Mouse (Mus musculus) c-Kit-positive CD71-positive TER-119-positive erythroid progenitor cells, embryonic 14.5 days (primary cell): Measurements from ENCODE around the gene Ccdc154.

Experiments used
- DNase-seq: peaks from one replicate; pipeline ENCODE4 v3.0.0-alpha.2; 2013; ENCODE audit warnings: low spot score

The Ccdc154 gene

DNA sequence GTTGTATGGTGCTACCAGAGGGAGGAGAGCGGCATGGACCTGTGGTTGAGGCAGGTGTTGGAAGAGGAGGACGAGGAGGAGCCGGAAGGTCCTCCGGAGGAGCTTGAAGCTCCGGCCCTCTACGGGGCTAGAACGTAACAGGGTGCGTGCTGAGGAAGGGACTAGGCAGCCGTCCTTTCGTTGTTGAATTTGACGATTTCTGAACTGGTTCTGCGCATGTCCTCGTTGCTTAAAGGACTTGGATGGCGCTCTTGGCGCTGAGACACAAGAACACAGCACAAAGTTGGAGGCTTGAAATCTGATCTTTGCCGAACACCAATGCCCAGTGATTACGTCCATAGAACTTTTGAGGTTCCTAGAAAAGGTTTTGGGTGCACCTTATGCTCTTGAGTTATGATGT is 22.7 kb downstream of the Ccdc154 start:
- no peak for DNase-seq

- no peak for DNase-seq
Measured at GRCm38 (mm10) chr17:25187784-25188149, 25.5 kb downstream of the Ccdc154 start.

DNA sequence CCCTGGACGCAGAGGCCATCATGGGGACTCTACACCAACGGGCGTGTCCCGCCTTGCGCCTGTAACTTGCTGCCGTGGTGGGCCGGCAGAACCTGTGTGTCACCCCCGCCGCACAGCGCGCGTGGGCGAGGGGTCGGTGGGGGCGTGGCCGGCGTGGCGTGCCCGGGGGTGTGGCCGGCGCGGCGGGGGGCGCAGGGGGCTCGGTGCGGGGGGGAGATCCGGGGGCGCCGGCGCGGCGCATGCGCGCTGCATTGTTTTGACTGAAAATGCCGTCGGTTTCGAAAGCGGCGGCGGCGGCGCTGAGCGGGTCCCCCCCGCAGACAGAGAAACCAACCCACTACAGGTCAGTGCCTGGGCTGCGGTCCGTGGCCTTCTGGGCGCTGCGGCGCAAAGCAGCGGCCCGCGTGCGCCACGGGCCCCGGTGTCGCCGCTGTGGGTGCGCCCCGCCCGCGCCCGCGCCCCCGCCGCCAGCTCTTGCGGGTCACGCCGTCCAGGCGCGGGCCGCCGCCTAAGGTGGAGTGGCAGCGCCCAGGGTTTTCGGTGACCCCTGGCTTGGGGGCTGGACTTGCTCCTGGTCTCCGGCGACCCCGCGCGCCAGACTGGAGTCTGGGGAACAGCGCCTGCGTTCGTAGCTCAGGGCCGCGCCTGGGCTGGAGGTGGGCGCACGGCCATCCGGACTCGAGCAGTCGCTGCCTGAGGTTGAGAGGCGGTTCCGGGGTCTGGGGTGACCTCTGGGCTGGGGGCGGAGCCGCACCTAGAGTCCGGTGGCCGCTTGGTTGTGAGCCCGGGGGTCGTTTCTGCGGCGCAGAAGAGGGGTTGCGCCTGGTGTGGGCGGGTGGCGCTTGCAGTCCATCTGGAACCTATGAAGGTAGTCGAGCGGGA is 26.1 kb downstream of the Ccdc154 start, which contains the start of gene Unkl:
Unkl (plus strand) TSS at position 248 of the 882 bp plus-strand sequence.
- DNase-seq: no peak

GRCm38 (mm10) chr17:25189091-25189490 is 26.8 kb downstream of the Ccdc154 start:
- no peak for DNase-seq

DNA sequence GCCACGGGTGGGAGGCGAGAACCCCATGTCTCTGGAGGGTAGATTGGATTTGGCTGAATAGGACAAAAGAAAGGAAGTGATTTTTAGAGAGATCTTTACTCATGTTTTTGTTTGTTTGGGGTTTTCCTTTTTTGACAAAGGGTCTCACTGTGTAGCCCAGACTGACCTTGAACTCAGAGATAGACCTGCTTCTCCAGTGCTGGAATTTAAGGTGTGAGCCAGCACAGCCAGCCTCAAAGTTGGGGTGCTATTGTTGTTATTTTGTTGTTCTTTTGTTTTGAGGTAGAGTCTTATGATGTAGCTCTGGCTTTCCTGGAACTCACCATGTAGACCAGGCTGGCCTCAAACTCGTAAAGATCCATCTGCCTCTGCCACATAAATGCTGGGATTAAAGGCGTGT is 40.1 kb downstream of the Ccdc154 start:
- no peak for DNase-seq

- DNase-seq: no peak
Measured at GRCm38 (mm10) chr17:25210006-25210405, 47.7 kb downstream of the Ccdc154 start.

- DNase-seq: no peak
Measured at GRCm38 (mm10) chr17:25210680-25211466, 48.6 kb downstream of the Ccdc154 start.

GRCm38 (mm10) chr17:25211705-25212104 is 49.4 kb downstream of the Ccdc154 start:
- DNase-seq: no peak

GRCm38 (mm10) chr17:25215431-25215830 is 53.2 kb downstream of the Ccdc154 start:
- no peak for DNase-seq

- no peak for DNase-seq
Measured at GRCm38 (mm10) chr17:25218967-25219366, 56.7 kb downstream of the Ccdc154 start.

GRCm38 (mm10) chr17:25219492-25220295 is 57.4 kb downstream of the Ccdc154 start:
- DNase-seq: no peak

DNA sequence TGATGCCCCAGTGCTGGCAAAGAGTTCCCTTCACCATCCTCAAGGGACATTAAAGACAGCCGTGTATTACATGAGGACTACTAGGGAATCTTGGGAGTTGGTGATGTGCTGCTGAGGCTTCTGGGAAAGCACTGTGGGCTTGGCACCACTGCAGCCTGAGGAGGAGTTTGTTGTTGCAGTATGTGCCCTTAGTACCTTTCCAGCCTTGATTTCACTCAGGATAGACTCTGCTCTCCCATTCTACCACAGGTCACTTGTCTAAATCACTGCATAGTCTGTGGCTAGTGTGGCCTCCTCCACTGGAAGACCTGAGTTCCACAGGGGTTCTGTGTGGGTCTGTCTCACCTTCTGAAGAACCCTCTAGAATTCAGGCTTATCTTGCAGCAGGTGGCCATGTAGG is 58.5 kb downstream of the Ccdc154 start:
- DNase-seq: no peak
